Mouse (Mus musculus): ENCODE measurements around the gene Hoxd3. TPM values are rescaled to one million over a fixed set of nuclear protein-coding genes. Genes with fewer than 3 reads are reported as not detected.
A peak's percentile ranks its signal among the peaks of the same experiment; 100 is the strongest.

Hoxd3 gene
- total RNA-seq (2017) = not detected in 2 replicates

- no peak for ATAC-seq (replicated peaks in 1 of 2; ENCODE audit: insufficient read depth in 1 of 2, low FRiP score in 2 of 2, low TSS enrichment in 1 of 2, low read depth in 1 of 2, poor library complexity in 2 of 2, severe bottlenecking in 2 of 2)
Measured at GRCm38 (mm10) chr2:74711721-74712621, at the start of gene Hoxd3, which contains the start of gene Hoxd4. Gene Hoxd3 (plus strand): TSS chr2:74711927. Gene Hoxd4 (plus strand): TSS chr2:74711929.

- peak; percentile 57 to 65; a peak in 3 of 4 replicates for ATAC-seq (replicated peaks in 1 of 2; ENCODE audit: insufficient read depth in 1 of 2, low FRiP score in 2 of 2, low TSS enrichment in 1 of 2, low read depth in 1 of 2, poor library complexity in 2 of 2, severe bottlenecking in 2 of 2)
Measured at GRCm38 (mm10) chr2:74663291-74663925, 48.3 kb upstream of the Hoxd3 start.

- no peak for ATAC-seq (replicated peaks in 1 of 2; ENCODE audit: insufficient read depth in 1 of 2, low FRiP score in 2 of 2, low TSS enrichment in 1 of 2, low read depth in 1 of 2, poor library complexity in 2 of 2, severe bottlenecking in 2 of 2)
Measured at GRCm38 (mm10) chr2:74666411-74666810, 45.3 kb upstream of the Hoxd3 start.

- ATAC-seq (replicated peaks in 1 of 2; ENCODE audit: insufficient read depth in 1 of 2, low FRiP score in 2 of 2, low TSS enrichment in 1 of 2, low read depth in 1 of 2, poor library complexity in 2 of 2, severe bottlenecking in 2 of 2) = no peak
Measured at GRCm38 (mm10) chr2:74667191-74667841, 44.4 kb upstream of the Hoxd3 start.

GRCm38 (mm10) chr2:74667842-74668357, 43.8 kb upstream of the Hoxd3 start, which contains the start of gene Hoxd13:
Gene Hoxd13 (plus strand): TSS chr2:74668310.
- no peak for ATAC-seq (replicated peaks in 1 of 2; ENCODE audit: insufficient read depth in 1 of 2, low FRiP score in 2 of 2, low TSS enrichment in 1 of 2, low read depth in 1 of 2, poor library complexity in 2 of 2, severe bottlenecking in 2 of 2)

GRCm38 (mm10) chr2:74668370-74669229, 43.1 kb upstream of the Hoxd3 start:
- ATAC-seq (replicated peaks in 1 of 2; ENCODE audit: insufficient read depth in 1 of 2, low FRiP score in 2 of 2, low TSS enrichment in 1 of 2, low read depth in 1 of 2, poor library complexity in 2 of 2, severe bottlenecking in 2 of 2) = no peak

GRCm38 (mm10) chr2:74669230-74669578, 42.5 kb upstream of the Hoxd3 start:
- no peak for ATAC-seq (replicated peaks in 1 of 2; ENCODE audit: insufficient read depth in 1 of 2, low FRiP score in 2 of 2, low TSS enrichment in 1 of 2, low read depth in 1 of 2, poor library complexity in 2 of 2, severe bottlenecking in 2 of 2)

- ATAC-seq (replicated peaks in 1 of 2; ENCODE audit: insufficient read depth in 1 of 2, low FRiP score in 2 of 2, low TSS enrichment in 1 of 2, low read depth in 1 of 2, poor library complexity in 2 of 2, severe bottlenecking in 2 of 2) = no peak
Measured at GRCm38 (mm10) chr2:74669650-74670235, 42.0 kb upstream of the Hoxd3 start.

GRCm38 (mm10) chr2:74670632-74671188, 41.0 kb upstream of the Hoxd3 start:
- no peak for ATAC-seq (replicated peaks in 1 of 2; ENCODE audit: insufficient read depth in 1 of 2, low FRiP score in 2 of 2, low TSS enrichment in 1 of 2, low read depth in 1 of 2, poor library complexity in 2 of 2, severe bottlenecking in 2 of 2)

- ATAC-seq (replicated peaks in 1 of 2; ENCODE audit: insufficient read depth in 1 of 2, low FRiP score in 2 of 2, low TSS enrichment in 1 of 2, low read depth in 1 of 2, poor library complexity in 2 of 2, severe bottlenecking in 2 of 2) = no peak
Measured at GRCm38 (mm10) chr2:74671847-74672246, 39.9 kb upstream of the Hoxd3 start.

- peak in 1 of 2 experiments; percentile 67; a peak in 1 of 4 replicates for ATAC-seq (replicated peaks in 1 of 2; ENCODE audit: insufficient read depth in 1 of 2, low FRiP score in 2 of 2, low TSS enrichment in 1 of 2, low read depth in 1 of 2, poor library complexity in 2 of 2, severe bottlenecking in 2 of 2)
Measured at GRCm38 (mm10) chr2:74672481-74673362, 39.0 kb upstream of the Hoxd3 start.

GRCm38 (mm10) chr2:74673835-74674425, 37.8 kb upstream of the Hoxd3 start:
- no peak for ATAC-seq (replicated peaks in 1 of 2; ENCODE audit: insufficient read depth in 1 of 2, low FRiP score in 2 of 2, low TSS enrichment in 1 of 2, low read depth in 1 of 2, poor library complexity in 2 of 2, severe bottlenecking in 2 of 2)

GRCm38 (mm10) chr2:74674881-74675665, 36.7 kb upstream of the Hoxd3 start, which contains the start of gene Hoxd12:
Gene Hoxd12 (plus strand): TSS chr2:74675013.
- ATAC-seq (replicated peaks in 1 of 2; ENCODE audit: insufficient read depth in 1 of 2, low FRiP score in 2 of 2, low TSS enrichment in 1 of 2, low read depth in 1 of 2, poor library complexity in 2 of 2, severe bottlenecking in 2 of 2) = no peak

GRCm38 (mm10) chr2:74675666-74676282, 36.0 kb upstream of the Hoxd3 start:
- no peak for ATAC-seq (replicated peaks in 1 of 2; ENCODE audit: insufficient read depth in 1 of 2, low FRiP score in 2 of 2, low TSS enrichment in 1 of 2, low read depth in 1 of 2, poor library complexity in 2 of 2, severe bottlenecking in 2 of 2)
